Mouse (Mus musculus) forebrain, postnatal 0 days (tissue): ENCODE results near the gene Stab2. TPM values are rescaled to one million over a fixed set of nuclear protein-coding genes. Genes with fewer than 3 reads are reported as not detected.

Experiments used
- ATAC-seq: fragments of 200-750 bp; cut with Nextera tagmentation; 2 replicates; pipeline ENCODE4 v1.8.0; 2017; ENCODE audit warnings: mild to moderate bottlenecking, moderate library complexity
- DNase-seq: peaks from one replicate; pipeline ENCODE4 v3.0.0-alpha.2; 2015
- H3K27ac ChIP-seq: fragments of 300-500 bp; sonication (generic); 2 replicates; pipeline ENCODE4 v1.5.1; 2014; ENCODE audit warnings: low read depth, mild to moderate bottlenecking, antibody characterized with exemption, low read length, moderate library complexity, mixed read lengths
- H3K27me3 ChIP-seq: fragments of 300-500 bp; sonication (generic); 2 replicates; pipeline ENCODE4 v1.6.1; 2014; ENCODE audit warnings: mild to moderate bottlenecking, low read length, mixed read lengths; ENCODE audit not compliant: insufficient read depth
- H3K36me3 ChIP-seq: fragments of 300-500 bp; sonication (generic); 2 replicates; pipeline ENCODE4 v1.6.1; 2014; ENCODE audit warnings: mild to moderate bottlenecking, moderate library complexity; ENCODE audit not compliant: insufficient read depth
- H3K4me1 ChIP-seq: fragments of 300-500 bp; sonication (generic); 2 replicates; pipeline ENCODE4 v1.6.1; 2014; ENCODE audit warnings: antibody characterized with exemption; ENCODE audit not compliant: insufficient read depth
- H3K4me2 ChIP-seq: fragments of 300-500 bp; sonication (generic); 2 replicates; pipeline ENCODE4 v1.6.1; 2014; ENCODE audit warnings: low read depth, mild to moderate bottlenecking, moderate library complexity
- H3K4me3 ChIP-seq: fragments of 300-500 bp; sonication (generic); 2 replicates; pipeline ENCODE4 v1.5.1; 2014; ENCODE audit warnings: low read depth, low read length, mixed read lengths
- H3K9ac ChIP-seq: fragments of 300-500 bp; sonication (generic); 2 replicates; pipeline ENCODE4 v1.6.1; 2014; ENCODE audit warnings: mild to moderate bottlenecking
- H3K9me3 ChIP-seq: fragments of 300-500 bp; sonication (generic); 2 replicates; pipeline ENCODE4 v1.6.1; 2016; ENCODE audit warnings: low read length
- CTCF ChIP-seq: sonication (generic); IDR thresholded peaks from 2 replicates; pipeline ENCODE4 v1.5.1; 2016; ENCODE audit warnings: antibody characterized with exemption, control low read depth, low read depth
- WGBS: fragments of 180-500 bp; shearing (Covaris S2); extraction: QIAGEN DNeasy Blood & Tissue Kit; methylation state at CpG from one replicate; pipeline ENCODE4 v1.1.7; 2014; 5-methylcytosine and 5-hydroxymethylcytosine counted together
- polyA plus RNA-seq: library from polyadenylated mRNA; unstranded; fragments of >200 nt; fragmentation: Nextera tagmentation; extraction: Ambion mirVana; gene quantifications from 2 replicates; pipeline ENCODE4 v1.2.1, GENCODE M21; 2015
- total RNA-seq: library from RNA; depleted of rRNA; stranded (reverse); fragments of >200 nt; gene quantifications from 2 replicates; pipeline ENCODE4 v1.2.3, GENCODE M21; 2014

Gene Stab2
- total and polyA plus RNA-seq, 2 experiments from 2014 or later: 0.08 to 0.19 TPM

DNA sequence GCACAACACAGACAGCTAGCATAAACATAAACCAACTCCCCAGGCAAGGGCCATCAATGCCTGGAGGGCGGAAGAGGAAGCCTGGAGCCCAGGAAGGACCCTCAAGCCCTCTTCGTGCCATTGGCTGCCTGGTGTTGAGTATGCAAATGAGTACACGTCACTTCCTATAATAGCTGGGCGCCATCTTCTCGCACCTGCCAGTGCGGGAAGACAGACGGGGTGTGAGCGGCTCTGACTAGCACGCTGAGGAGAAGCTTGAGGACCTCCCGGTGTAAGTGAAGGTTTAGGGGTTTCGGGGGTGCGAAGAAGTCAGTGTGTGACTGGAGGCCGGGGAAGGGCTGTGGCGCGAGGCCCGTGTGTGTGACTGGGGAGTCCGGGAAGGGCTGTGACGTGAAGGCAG lies 99.3 kb downstream of the Stab2 start:
- no peak overlapping the region for H3K9ac ChIP-seq
- DNase-seq: no peak
- H3K27me3 ChIP-seq: no peaks in the 10 kb centered on the region
- ATAC-seq: no peak
- no peak overlapping the region for H3K27ac ChIP-seq
- H3K9me3 ChIP-seq: no peaks in the 10 kb centered on the region
- 95% methylated on average over 18 of the region's 18 CpGs for WGBS
- H3K4me2 ChIP-seq: no peak overlapping the region
- H3K4me3 ChIP-seq: no peak overlapping the region
- H3K4me1 ChIP-seq: no peaks in the 10 kb centered on the region
- no peak for TF ChIP-seq CTCF
- H3K36me3 ChIP-seq: no peaks in the 10 kb centered on the region

- WGBS: 48% methylated on average over 6 of the region's 6 CpGs
Observed at GRCm38 (mm10) chr10:86907043-86907442, 100.8 kb downstream of the Stab2 start.

GRCm38 (mm10) chr10:86895531-86895930 lies 112.3 kb downstream of the Stab2 start:
- H3K27me3 ChIP-seq: no peaks in the 10 kb centered on the region
- TF ChIP-seq CTCF: no peak
- DNase-seq (no peak), ATAC-seq (no peak)
- H3K4me2 ChIP-seq: no peak overlapping the region
- WGBS: 73% methylated on average over 2 of the region's 2 CpGs
- H3K36me3 ChIP-seq: no peaks in the 10 kb centered on the region
- H3K9ac ChIP-seq: no peak overlapping the region
- H3K27ac ChIP-seq: no peak overlapping the region
- H3K4me3 ChIP-seq: no peak overlapping the region
- H3K4me1 ChIP-seq: no peaks in the 10 kb centered on the region
- no peaks in the 10 kb centered on the region for H3K9me3 ChIP-seq

More at GRCm38 (mm10) chr10:86907043-86907442, 100.8 kb downstream of the Stab2 start:
- H3K9ac ChIP-seq: no peak overlapping the region
- no peaks in the 10 kb centered on the region for H3K9me3 ChIP-seq
- no peak overlapping the region for H3K4me2 ChIP-seq
- no peak for TF ChIP-seq CTCF
- no peaks in the 10 kb centered on the region for H3K36me3 ChIP-seq
- ATAC-seq: peak; percentile 90
- H3K27ac ChIP-seq: no peak overlapping the region
- no peaks in the 10 kb centered on the region for H3K27me3 ChIP-seq
- no peak overlapping the region for H3K4me3 ChIP-seq
- peak; percentile 75 for DNase-seq
- H3K4me1 ChIP-seq: no peaks in the 10 kb centered on the region

GRCm38 (mm10) chr10:86891066-86891465 lies 116.8 kb downstream of the Stab2 start:
- no peak for TF ChIP-seq CTCF
- Histone ChIP-seq H3K9me3 (no peaks in the 10 kb centered on the region), H3K4me3 (no peak overlapping the region), H3K9ac (no peak overlapping the region), H3K4me1 (no peaks in the 10 kb centered on the region), H3K4me2 (no peak overlapping the region), H3K27ac (no peak overlapping the region), H3K27me3 (no peaks in the 10 kb centered on the region), H3K36me3 (no peaks in the 10 kb centered on the region)
- WGBS: 89% methylated on average over 1 of the region's 1 CpGs
- ATAC-seq (no peak), DNase-seq (no peak)

GRCm38 (mm10) chr10:86890166-86890930 lies 117.5 kb downstream of the Stab2 start:
- ATAC-seq (no peak), DNase-seq (peak; percentile 61)
- no peak overlapping the region for H3K27ac ChIP-seq
- H3K36me3 ChIP-seq: no peaks in the 10 kb centered on the region
- no peaks in the 10 kb centered on the region for H3K9me3 ChIP-seq
- no peak overlapping the region for H3K4me2 ChIP-seq
- H3K4me3 ChIP-seq: no peak overlapping the region
- H3K9ac ChIP-seq: no peak overlapping the region
- H3K4me1 ChIP-seq: no peaks in the 10 kb centered on the region
- WGBS: 71% methylated on average over 14 of the region's 14 CpGs
- TF ChIP-seq CTCF: no peak
- no peaks in the 10 kb centered on the region for H3K27me3 ChIP-seq

GRCm38 (mm10) chr10:86889440-86889839 lies 118.4 kb downstream of the Stab2 start:
- DNase-seq (no peak), ATAC-seq (no peak)
- no peak for TF ChIP-seq CTCF
- H3K9ac ChIP-seq: no peak overlapping the region
- H3K4me2 ChIP-seq: no peak overlapping the region
- no peak overlapping the region for H3K27ac ChIP-seq
- no peaks in the 10 kb centered on the region for H3K36me3 ChIP-seq
- H3K4me1 ChIP-seq: no peaks in the 10 kb centered on the region
- no peaks in the 10 kb centered on the region for H3K27me3 ChIP-seq
- H3K9me3 ChIP-seq: no peaks in the 10 kb centered on the region
- H3K4me3 ChIP-seq: no peak overlapping the region

- Histone ChIP-seq H3K4me1 (no peaks in the 10 kb centered on the region), H3K4me2 (no peak overlapping the region), H3K27ac (no peak overlapping the region), H3K27me3 (no peaks in the 10 kb centered on the region), H3K36me3 (no peaks in the 10 kb centered on the region), H3K4me3 (no peak overlapping the region), H3K9me3 (no peaks in the 10 kb centered on the region), H3K9ac (no peak overlapping the region)
- DNase-seq (no peak), ATAC-seq (no peak)
- TF ChIP-seq CTCF: no peak
- WGBS: 95% methylated on average over 1 of the region's 1 CpGs
Observed at GRCm38 (mm10) chr10:86886434-86886833, 121.4 kb downstream of the Stab2 start.
